Mouse (Mus musculus): ENCODE measurements at regions not wholly inside any gene's neighbourhood (a gene's known extent, or its start where the extent isn't known, plus 50 kb on each side); places are given as distances from the start of the nearest gene placed in this dataset.

GRCm38 (mm10) chr2:115257391-115257790, 324.1 kb upstream of the BC052040 start:
- no peaks in the 10 kb centered on the region for H3K4me1 ChIP-seq (ENCODE audit: insufficient read depth, low read depth, low read length)
- TF ChIP-seq POLR2AphosphoS5 (IDR thresholded peaks at IDR 0.05; ENCODE audit: insufficient replicate concordance, low read depth, low read length) = no peak
- TF ChIP-seq TAL1 (conservative IDR thresholded peaks at IDR 0.05; ENCODE audit: low read depth, low read length) = no peak
- TF ChIP-seq GATA2 (IDR thresholded peaks at IDR 0.05; ENCODE audit: borderline replicate concordance, low read depth, low read length) = no peak
- no peak for TF ChIP-seq GATA1 (IDR thresholded peaks at IDR 0.05; ENCODE audit: borderline replicate concordance, low read length)
- TF ChIP-seq CTCF (IDR thresholded peaks at IDR 0.05; ENCODE audit: low read depth, low read length) = no peak
- ATAC-seq (ENCODE audit: extremely low read depth, insufficient number of reproducible peaks, low FRiP score, poor library complexity, severe bottlenecking) (no peak), DNase-seq (ENCODE audit: low spot score) (no peak)
- no peaks in the 10 kb centered on the region for H3K27me3 ChIP-seq (ENCODE audit: insufficient read depth, low read length)
- H3K9me3 ChIP-seq (replicated peaks) = no peaks in the 10 kb centered on the region
- no peak overlapping the region for H3K4me3 ChIP-seq (ENCODE audit: low read depth, low read length)
- H3K36me3 ChIP-seq (replicated peaks) = no peaks in the 10 kb centered on the region

GRCm38 (mm10) chr2:115268247-115268646, 313.3 kb upstream of the BC052040 start:
- no peaks in the 10 kb centered on the region for H3K9me3 ChIP-seq (replicated peaks)
- no peak for DNase-seq (ENCODE audit: low spot score)
- ATAC-seq (ENCODE audit: extremely low read depth, insufficient number of reproducible peaks, low FRiP score, poor library complexity, severe bottlenecking) = no peak
- no peaks in the 10 kb centered on the region for H3K36me3 ChIP-seq (replicated peaks)
- no peaks in the 10 kb centered on the region for H3K4me1 ChIP-seq (ENCODE audit: insufficient read depth, low read depth, low read length)
- TF ChIP-seq TAL1 (conservative IDR thresholded peaks at IDR 0.05; ENCODE audit: low read depth, low read length) = no peak
- no peak for TF ChIP-seq GATA2 (IDR thresholded peaks at IDR 0.05; ENCODE audit: borderline replicate concordance, low read depth, low read length)
- no peak for TF ChIP-seq GATA1 (IDR thresholded peaks at IDR 0.05; ENCODE audit: borderline replicate concordance, low read length)
- no peak for TF ChIP-seq POLR2AphosphoS5 (IDR thresholded peaks at IDR 0.05; ENCODE audit: insufficient replicate concordance, low read depth, low read length)
- no peak for TF ChIP-seq CTCF (IDR thresholded peaks at IDR 0.05; ENCODE audit: low read depth, low read length)
- H3K27me3 ChIP-seq (ENCODE audit: insufficient read depth, low read length) = no peaks in the 10 kb centered on the region
- H3K4me3 ChIP-seq (ENCODE audit: low read depth, low read length) = no peak overlapping the region

GRCm38 (mm10) chr2:115277421-115277820, 304.1 kb upstream of the BC052040 start:
- Histone ChIP-seq H3K4me1 (ENCODE audit: insufficient read depth, low read depth, low read length) (no peaks in the 10 kb centered on the region), H3K27me3 (ENCODE audit: insufficient read depth, low read length) (no peaks in the 10 kb centered on the region), H3K36me3 (replicated peaks) (no peaks in the 10 kb centered on the region), H3K9me3 (replicated peaks) (no peaks in the 10 kb centered on the region), H3K4me3 (ENCODE audit: low read depth, low read length) (no peak overlapping the region)
- ATAC-seq (ENCODE audit: extremely low read depth, insufficient number of reproducible peaks, low FRiP score, poor library complexity, severe bottlenecking) (no peak), DNase-seq (ENCODE audit: low spot score) (no peak)
- TF ChIP-seq GATA2 (IDR thresholded peaks at IDR 0.05; ENCODE audit: borderline replicate concordance, low read depth, low read length) (no peak), GATA1 (IDR thresholded peaks at IDR 0.05; ENCODE audit: borderline replicate concordance, low read length) (no peak), POLR2AphosphoS5 (IDR thresholded peaks at IDR 0.05; ENCODE audit: insufficient replicate concordance, low read depth, low read length) (no peak), TAL1 (conservative IDR thresholded peaks at IDR 0.05; ENCODE audit: low read depth, low read length) (no peak), CTCF (IDR thresholded peaks at IDR 0.05; ENCODE audit: low read depth, low read length) (no peak)

GRCm38 (mm10) chr2:115293020-115293419, 288.5 kb upstream of the BC052040 start:
- Histone ChIP-seq H3K27me3 (ENCODE audit: insufficient read depth, low read length) (no peaks in the 10 kb centered on the region), H3K4me3 (ENCODE audit: low read depth, low read length) (no peak overlapping the region), H3K4me1 (ENCODE audit: insufficient read depth, low read depth, low read length) (no peaks in the 10 kb centered on the region), H3K9me3 (replicated peaks) (no peaks in the 10 kb centered on the region), H3K36me3 (replicated peaks) (no peaks in the 10 kb centered on the region)
- no peak for ATAC-seq (ENCODE audit: extremely low read depth, insufficient number of reproducible peaks, low FRiP score, poor library complexity, severe bottlenecking)
- no peak for TF ChIP-seq CTCF (IDR thresholded peaks at IDR 0.05; ENCODE audit: low read depth, low read length)
- TF ChIP-seq GATA2 (IDR thresholded peaks at IDR 0.05; ENCODE audit: borderline replicate concordance, low read depth, low read length) = no peak
- no peak for TF ChIP-seq POLR2AphosphoS5 (IDR thresholded peaks at IDR 0.05; ENCODE audit: insufficient replicate concordance, low read depth, low read length)
- no peak for TF ChIP-seq TAL1 (conservative IDR thresholded peaks at IDR 0.05; ENCODE audit: low read depth, low read length)
- no peak for TF ChIP-seq GATA1 (IDR thresholded peaks at IDR 0.05; ENCODE audit: borderline replicate concordance, low read length)
- no peak for DNase-seq (ENCODE audit: low spot score)

- no peak for TF ChIP-seq GATA2 (IDR thresholded peaks at IDR 0.05; ENCODE audit: borderline replicate concordance, low read depth, low read length)
- no peak for TF ChIP-seq TAL1 (conservative IDR thresholded peaks at IDR 0.05; ENCODE audit: low read depth, low read length)
- TF ChIP-seq GATA1 (IDR thresholded peaks at IDR 0.05; ENCODE audit: borderline replicate concordance, low read length) = no peak
- no peak for TF ChIP-seq CTCF (IDR thresholded peaks at IDR 0.05; ENCODE audit: low read depth, low read length)
- no peak for TF ChIP-seq POLR2AphosphoS5 (IDR thresholded peaks at IDR 0.05; ENCODE audit: insufficient replicate concordance, low read depth, low read length)
- H3K4me3 ChIP-seq (ENCODE audit: low read depth, low read length) = no peak overlapping the region
- DNase-seq (ENCODE audit: low spot score) (no peak), ATAC-seq (ENCODE audit: extremely low read depth, insufficient number of reproducible peaks, low FRiP score, poor library complexity, severe bottlenecking) (no peak)
- no peaks in the 10 kb centered on the region for H3K9me3 ChIP-seq (replicated peaks)
- no peaks in the 10 kb centered on the region for H3K36me3 ChIP-seq (replicated peaks)
- H3K27me3 ChIP-seq (ENCODE audit: insufficient read depth, low read length) = no peaks in the 10 kb centered on the region
- no peaks in the 10 kb centered on the region for H3K4me1 ChIP-seq (ENCODE audit: insufficient read depth, low read depth, low read length)
Observed at GRCm38 (mm10) chr2:115297463-115297862, 284.1 kb upstream of the BC052040 start.

GRCm38 (mm10) chr2:115307248-115307647, 274.3 kb upstream of the BC052040 start:
- H3K36me3 ChIP-seq (replicated peaks) = no peaks in the 10 kb centered on the region
- TF ChIP-seq GATA2 (IDR thresholded peaks at IDR 0.05; ENCODE audit: borderline replicate concordance, low read depth, low read length) = no peak
- no peak for TF ChIP-seq TAL1 (conservative IDR thresholded peaks at IDR 0.05; ENCODE audit: low read depth, low read length)
- TF ChIP-seq GATA1 (IDR thresholded peaks at IDR 0.05; ENCODE audit: borderline replicate concordance, low read length) = no peak
- no peak for TF ChIP-seq POLR2AphosphoS5 (IDR thresholded peaks at IDR 0.05; ENCODE audit: insufficient replicate concordance, low read depth, low read length)
- TF ChIP-seq CTCF (IDR thresholded peaks at IDR 0.05; ENCODE audit: low read depth, low read length) = no peak
- no peak for ATAC-seq (ENCODE audit: extremely low read depth, insufficient number of reproducible peaks, low FRiP score, poor library complexity, severe bottlenecking)

More at GRCm38 (mm10) chr2:115307248-115307647, 274.3 kb upstream of the BC052040 start:
- no peaks in the 10 kb centered on the region for H3K4me1 ChIP-seq (ENCODE audit: insufficient read depth, low read depth, low read length)
- H3K27me3 ChIP-seq (ENCODE audit: insufficient read depth, low read length) = no peaks in the 10 kb centered on the region
- no peak overlapping the region for H3K4me3 ChIP-seq (ENCODE audit: low read depth, low read length)
- no peaks in the 10 kb centered on the region for H3K9me3 ChIP-seq (replicated peaks)
- no peak for DNase-seq (ENCODE audit: low spot score)
